Mouse (Mus musculus) gastrocnemius, postnatal 36 days (tissue): ENCODE data around the gene Dolk. TPM values are rescaled to one million over a fixed set of nuclear protein-coding genes. Genes with fewer than 3 reads are reported as not detected.

ENCODE experiments used
- DNase-seq, 2 experiments: peaks; one replicate each; pipeline ENCODE4 v3.0.0; 2022
- intact Hi-C: fragments of 180-260 bp; cut with DNase I; formaldehyde crosslinking; loops from one replicate; pipeline ENCODE4 v1.15.1; 2025
- long read RNA-seq, 2 experiments: library from polyadenylated mRNA; stranded (forward); transcript quantifications; one replicate each; pipeline ENCODE4 v2.0.0; 2021
- total RNA-seq, 2 experiments: library from RNA; stranded (reverse); gene quantifications; 2 replicates each; pipeline ENCODE4 v1.2.3; 2021

Dolk gene
- total RNA-seq: 10 to 100 TPM; 20.9 to 21.2 TPM
- long read RNA-seq, experiment 1, transcript Dolk-201 (1 exons, 2,104 nt): major isoform, 41 of 41 reads
- long read RNA-seq, experiment 1, partial matches to known transcripts: 0 of 41 reads
- long read RNA-seq, experiment 1, other reads (novel, unspliced or antisense): 0 of 41 reads
- long read RNA-seq, experiment 2, transcript Dolk-201 (1 exons, 2,104 nt): major isoform, 55 of 55 reads
- long read RNA-seq, experiment 2, partial matches to known transcripts: 0 of 55 reads
- long read RNA-seq, experiment 2, other reads (novel, unspliced or antisense): 0 of 55 reads

DNA sequence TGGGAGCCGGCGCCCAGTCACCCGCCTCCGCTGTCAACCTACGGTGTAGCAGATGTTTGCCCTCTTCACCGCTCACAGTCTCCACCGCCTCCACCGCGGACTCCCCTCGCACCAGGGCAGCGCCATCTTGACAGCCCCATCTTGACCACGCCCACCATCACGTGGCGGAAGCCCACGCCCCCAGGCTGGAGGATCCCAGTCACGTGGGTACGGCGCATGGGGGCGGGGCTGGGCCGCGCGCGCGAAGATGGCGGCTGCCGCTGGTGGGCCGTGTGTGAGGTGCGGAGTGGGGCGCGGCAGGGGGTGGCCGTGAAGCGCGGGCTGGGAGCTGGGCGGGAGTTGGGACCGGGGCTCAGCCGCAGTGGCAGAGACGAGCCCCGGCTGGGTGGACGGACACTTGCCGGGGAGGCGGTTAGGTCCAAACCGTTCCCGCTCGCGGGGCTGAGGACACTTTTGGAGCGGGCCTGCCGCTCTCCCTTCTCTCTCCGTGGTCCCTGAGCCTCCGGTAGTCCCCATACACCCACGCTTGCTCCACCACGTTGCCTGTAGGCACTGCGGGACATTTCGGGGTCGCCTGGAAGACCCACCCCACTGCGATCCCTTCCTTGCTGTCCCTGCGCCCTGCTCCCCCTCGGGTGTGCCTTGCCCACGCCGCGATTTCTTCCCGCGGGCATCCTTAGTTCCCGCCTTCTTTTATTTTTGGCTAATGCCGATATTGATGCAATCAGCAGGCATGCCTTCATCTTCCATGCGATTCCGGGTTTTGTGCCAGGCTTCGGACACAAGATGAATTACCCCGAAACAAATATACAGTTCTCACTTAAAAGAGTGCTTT, at the start of gene Dolk, which contains the start of gene Nup188:
TSS of gene Dolk (minus strand) at position 143 of the 835 bp plus-strand sequence.
TSS of gene Nup188 (plus strand) at position 206 of the 835 bp plus-strand sequence.
- DNase-seq: peak; percentile 94 to 96
- intact Hi-C loops: no loop called here

DNA sequence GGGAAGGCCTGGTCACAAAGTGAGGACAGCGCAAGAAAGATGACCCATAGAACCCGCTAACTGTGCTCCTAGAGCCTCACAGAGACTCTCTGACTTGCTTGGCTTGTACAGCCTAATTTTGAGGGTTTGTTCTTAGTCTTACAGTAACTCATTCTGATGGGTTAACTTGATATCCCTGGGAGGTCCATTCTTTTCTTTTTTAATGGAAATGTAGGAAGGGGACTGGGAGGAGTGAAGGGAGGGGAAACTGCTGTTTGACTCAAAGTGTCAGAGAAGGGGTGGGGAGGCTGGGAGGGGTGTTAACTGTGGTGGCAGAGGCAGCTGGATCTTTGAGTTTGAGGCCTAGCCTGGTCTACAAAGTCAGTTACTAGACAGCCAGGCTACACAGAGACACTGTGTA, 49.2 kb upstream of the Dolk start:
- no peak for DNase-seq
- intact Hi-C loops: no loop called here

DNA sequence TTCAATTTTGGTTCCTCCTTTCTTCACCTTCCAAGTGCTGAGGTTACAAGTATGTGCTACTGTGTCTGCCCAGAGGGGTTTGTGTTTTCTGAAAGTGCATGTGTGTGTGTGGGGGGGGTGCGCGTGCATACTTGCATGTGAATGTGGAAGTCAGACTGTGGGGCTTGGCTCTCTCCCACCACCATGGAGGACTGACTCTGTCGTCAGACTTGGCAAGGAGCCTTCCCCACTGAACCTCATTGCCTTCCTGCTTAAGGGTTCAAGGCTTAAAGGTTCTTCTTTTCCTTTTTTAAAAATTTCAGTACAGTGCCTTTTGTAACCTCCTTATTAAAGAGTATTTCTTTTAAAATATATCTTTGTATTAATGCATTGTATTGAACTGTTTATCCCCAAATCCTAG, 42.7 kb upstream of the Dolk start:
- intact Hi-C loops: no loop called here
- no peak for DNase-seq

GRCm38 (mm10) chr2:30327276-30327675, 41.1 kb upstream of the Dolk start:
- no peak for DNase-seq
- intact Hi-C loops: no loop called here

DNA sequence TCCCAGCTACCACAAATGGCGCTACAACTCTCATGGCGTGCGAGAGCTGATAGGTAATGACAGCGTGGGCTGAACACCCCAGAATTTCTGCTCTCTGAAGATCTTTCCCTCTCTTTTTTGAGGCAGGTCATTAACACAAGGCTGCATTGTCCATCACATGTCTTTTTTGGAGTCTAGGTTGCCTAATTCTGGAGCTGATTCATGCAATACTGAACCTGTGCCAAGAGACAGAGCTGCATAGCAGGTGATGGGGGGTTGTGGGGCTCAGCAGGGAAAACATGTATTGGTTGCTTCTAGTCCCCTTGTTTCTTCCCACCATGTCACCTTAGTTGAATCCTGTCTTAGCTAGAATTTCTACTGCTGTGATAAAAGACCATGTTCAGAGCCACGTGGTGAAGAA, 39.2 kb upstream of the Dolk start:
- intact Hi-C loops: no loop called here
- no peak for DNase-seq

DNA sequence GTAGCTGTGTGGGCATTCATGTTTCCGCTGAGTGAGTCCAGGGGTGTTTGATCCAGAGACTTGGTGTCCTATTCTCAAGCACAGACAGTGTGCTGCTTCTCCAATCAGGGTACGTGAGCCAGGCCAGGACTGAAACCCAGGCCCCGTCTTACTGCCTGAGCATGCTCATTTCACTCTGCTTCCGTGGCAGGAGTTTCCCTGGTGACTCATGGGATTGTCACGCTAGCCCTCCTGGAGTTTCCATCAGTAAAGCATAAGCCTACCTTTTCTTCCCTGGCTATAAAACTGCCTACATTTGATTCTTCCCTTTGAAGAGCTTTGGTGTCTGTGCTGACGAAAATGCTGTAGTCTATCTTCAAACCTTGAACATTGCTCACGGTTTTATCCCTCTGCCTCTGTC, 37.0 kb upstream of the Dolk start:
- DNase-seq: no peak
- intact Hi-C loops: no loop called here

DNA sequence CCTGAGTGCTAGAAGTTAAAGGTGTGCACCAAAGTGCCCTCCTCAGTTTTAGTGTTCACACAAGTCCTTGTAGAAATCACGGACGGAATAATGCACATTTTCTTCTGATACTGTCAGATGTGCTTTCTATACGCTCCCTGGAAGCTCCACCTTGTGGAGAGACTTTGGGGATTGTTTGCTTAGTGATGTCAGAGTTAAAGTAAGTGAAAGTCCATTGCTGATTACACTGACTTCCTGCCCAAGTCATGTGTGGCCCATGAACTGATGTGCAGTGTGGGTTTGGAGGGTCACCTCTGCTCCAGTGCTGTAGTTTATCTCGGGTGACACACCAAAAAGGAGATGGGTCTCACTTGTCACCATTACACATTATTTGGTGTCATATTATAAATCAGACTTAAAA, 33.1 kb upstream of the Dolk start:
- DNase-seq: no peak
- intact Hi-C loops: no loop called here

DNA sequence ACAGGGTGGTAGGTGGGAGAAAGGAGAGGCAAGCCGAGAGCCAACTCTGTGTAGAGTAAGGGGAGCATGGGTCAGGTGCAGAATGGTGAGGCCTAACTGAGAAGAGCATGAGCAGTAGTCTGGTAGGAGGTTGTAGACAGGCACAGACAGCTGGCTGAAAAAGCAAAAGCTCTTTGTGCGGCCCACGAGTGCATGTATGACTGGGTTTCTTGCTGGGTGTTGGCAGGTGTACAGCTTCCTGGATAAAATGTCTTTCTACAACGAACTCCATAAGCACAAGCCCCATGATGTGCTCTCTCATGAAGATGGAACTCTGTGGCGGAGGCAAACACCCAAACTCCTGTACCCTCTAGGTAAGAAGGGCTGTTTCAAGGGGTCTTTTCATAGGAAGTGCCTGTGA, 30.8 kb upstream of the Dolk start:
- intact Hi-C loops: no loop called here
- no peak for DNase-seq

GRCm38 (mm10) chr2:30316136-30316535, 30.0 kb upstream of the Dolk start:
- intact Hi-C loops: no loop called here
- DNase-seq: no peak

DNA sequence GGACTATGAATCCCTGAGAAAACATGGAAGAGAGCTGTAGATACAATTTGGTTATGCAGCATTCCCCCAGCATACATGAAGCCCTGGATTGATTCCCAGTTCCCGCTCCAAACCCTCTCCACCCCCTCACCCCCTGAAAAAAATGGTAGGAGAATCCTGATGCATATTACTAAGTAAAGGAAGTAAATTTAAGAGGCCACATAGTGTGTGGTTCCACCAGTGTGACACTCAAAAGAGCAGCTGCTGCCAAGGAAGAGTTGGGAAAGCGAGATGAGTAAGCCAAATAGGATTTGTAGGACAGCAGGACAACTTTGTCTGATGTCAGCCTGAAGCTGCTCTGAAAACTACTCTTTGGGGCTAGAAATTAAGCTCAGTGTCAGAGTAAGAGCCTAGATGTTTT, 25.3 kb upstream of the Dolk start:
- intact Hi-C loops: no loop called here
- DNase-seq: no peak

GRCm38 (mm10) chr2:30309351-30309750, 23.2 kb upstream of the Dolk start:
- no peak for DNase-seq

DNA sequence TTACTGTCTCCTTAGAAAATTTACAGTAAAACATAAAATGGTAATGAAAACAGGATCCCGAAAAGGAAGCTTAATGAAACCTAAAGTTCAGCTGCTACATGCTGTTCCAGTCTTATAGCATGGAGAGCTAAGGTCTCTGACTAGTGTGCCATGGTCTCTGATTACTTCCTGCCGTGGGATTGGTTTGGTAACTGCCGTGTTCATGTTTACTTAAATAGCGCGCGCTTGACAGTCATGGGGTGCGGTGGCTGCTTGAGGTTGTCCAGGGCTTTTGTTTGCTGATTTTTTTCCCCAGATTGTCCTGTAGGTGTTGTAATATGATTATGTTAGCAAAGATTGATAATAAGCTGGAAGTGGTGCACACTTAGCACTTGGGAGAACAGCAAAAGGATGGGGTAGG, 20.0 kb upstream of the Dolk start:
- intact Hi-C loops: no loop called here

More at GRCm38 (mm10) chr2:30309351-30309750, 23.2 kb upstream of the Dolk start:
- intact Hi-C loops: no loop called here

GRCm38 (mm10) chr2:30299966-30300365, 13.8 kb upstream of the Dolk start:
- DNase-seq: no peak
- intact Hi-C loops: no loop called here

More for the DNA sequence above, 20.0 kb upstream of the Dolk start:
- DNase-seq: no peak

DNA sequence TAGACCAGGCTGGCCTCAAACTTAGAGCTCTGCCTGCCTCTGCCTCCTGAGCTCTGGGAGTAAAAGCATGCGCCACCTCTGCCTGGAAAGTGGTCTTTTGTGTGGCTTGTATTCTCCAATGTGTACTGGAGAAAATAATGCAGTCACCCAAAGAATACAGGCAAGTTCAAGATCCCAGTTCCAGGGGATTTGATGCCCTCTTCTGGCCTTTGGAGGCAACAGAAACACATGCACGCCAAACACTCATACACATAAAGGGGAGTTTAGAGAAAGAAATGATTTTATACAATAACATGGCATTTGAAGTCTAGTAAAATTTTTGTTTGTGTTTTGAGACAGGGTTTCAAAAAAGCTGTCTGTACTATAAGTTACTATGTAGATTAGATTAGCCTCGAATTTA, 13.4 kb upstream of the Dolk start:
- no peak for DNase-seq
- intact Hi-C loops: no loop called here

- DNase-seq: no peak
- intact Hi-C loops: no loop called here
These were observed 866 bp upstream of the Dolk start for GRCm38 (mm10) chr2:30287027-30287373.

- no peak for DNase-seq
- intact Hi-C loops: no loop called here
These were observed 535 bp downstream of the Dolk start for GRCm38 (mm10) chr2:30285416-30286181.

GRCm38 (mm10) chr2:30285004-30285403, 1.1 kb downstream of the Dolk start:
- intact Hi-C loops: no loop called here

GRCm38 (mm10) chr2:30283193-30283592, 2.9 kb downstream of the Dolk start:
- intact Hi-C loops: loop anchor here (5.0 kb wide), 1 partner anchor 91 kb away; no protein-coding TSS in a partner anchor
- no peak for DNase-seq

More at GRCm38 (mm10) chr2:30285004-30285403, 1.1 kb downstream of the Dolk start:
- no peak for DNase-seq

- DNase-seq: no peak
- intact Hi-C loops: loop anchor here (5.0 kb wide), 1 partner anchor 89 kb away; no protein-coding TSS in a partner anchor
These were observed 4.5 kb downstream of the Dolk start for GRCm38 (mm10) chr2:30281651-30282050.

GRCm38 (mm10) chr2:30280743-30281142, 5.4 kb downstream of the Dolk start, which contains the start of gene Gm28038:
Gene Gm28038, plus strand, starts transcription at chr2:30281043.
- DNase-seq: no peak
- intact Hi-C loops: loop anchor here (5.0 kb wide), 1 partner anchor 88 kb away; no protein-coding TSS in a partner anchor

DNA sequence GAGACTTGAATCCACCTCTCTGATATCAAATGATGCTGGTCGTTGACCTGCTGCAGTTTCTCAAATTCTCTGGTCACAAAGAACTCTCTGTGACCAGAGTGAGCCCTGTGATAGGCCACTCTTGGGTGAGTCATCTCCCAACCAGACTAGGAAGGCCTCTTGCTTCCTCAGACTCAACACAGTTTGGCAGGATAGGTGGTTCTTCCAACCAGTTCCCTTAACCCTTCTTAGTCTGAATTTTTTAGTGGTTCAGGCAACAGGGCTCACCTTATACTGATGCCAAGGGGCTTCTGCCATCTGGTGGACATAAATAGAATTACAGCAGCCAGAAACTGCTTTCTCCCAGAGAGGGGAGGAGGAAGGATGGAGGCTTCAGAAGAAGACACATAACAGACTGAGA, 16.0 kb downstream of the Dolk start:
- intact Hi-C loops: loop anchor here (5.0 to 10.0 kb wide), 2 partner anchors 93 to 165 kb away; partner anchors contain the start of gene Spout1
- peak; percentile 32 to 55 for DNase-seq
